Mouse (Mus musculus): ENCODE results near the gene Rbm6. TPM values are rescaled to one million over a fixed set of nuclear protein-coding genes. Genes with fewer than 3 reads are reported as not detected.
A peak's percentile ranks its signal among the peaks of the same experiment; 100 is the strongest.

The Rbm6 gene
- polyA plus RNA-seq, 1 experiment from 2014 or later, result 91.1 TPM

DNA sequence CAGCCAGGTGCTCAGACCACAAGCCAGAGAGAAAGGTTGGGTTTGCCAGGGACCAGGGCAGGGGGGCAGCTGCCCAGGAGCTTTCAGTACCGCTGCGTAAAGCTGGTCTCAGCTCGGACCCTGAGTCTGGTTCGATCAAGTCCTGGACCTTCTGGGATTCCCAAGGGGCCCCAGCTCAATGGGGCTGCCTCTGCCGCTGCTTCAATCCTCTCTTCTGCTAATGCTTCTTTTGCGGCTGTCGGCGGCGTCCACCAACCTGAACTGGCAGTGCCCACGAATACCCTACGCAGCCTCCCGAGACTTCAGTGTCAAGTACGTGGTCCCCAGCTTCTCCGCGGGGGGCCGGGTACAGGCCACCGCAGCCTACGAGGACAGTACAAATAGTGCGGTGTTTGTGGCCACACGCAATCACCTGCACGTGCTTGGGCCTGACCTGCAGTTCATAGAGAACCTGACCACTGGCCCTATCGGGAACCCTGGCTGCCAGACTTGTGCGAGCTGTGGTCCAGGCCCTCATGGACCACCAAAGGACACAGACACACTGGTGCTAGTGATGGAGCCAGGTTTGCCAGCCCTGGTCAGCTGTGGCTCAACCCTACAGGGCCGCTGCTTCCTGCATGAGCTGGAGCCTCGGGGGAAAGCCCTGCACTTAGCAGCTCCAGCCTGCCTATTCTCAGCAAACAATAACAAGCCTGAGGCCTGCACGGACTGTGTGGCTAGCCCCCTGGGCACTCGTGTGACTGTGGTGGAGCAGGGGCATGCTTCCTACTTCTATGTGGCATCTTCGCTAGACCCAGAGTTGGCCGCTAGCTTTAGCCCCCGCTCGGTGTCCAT, 34.1 kb upstream of the Rbm6 start:
- Histone ChIP-seq H3K9me3 (ENCODE audit: control insufficient read depth, low read length) (no peaks in the 10 kb centered on the region), H3K4me1 (ENCODE audit: control insufficient read depth, insufficient read depth, low read length) (peaks cover 20% of the 10 kb centered on the region), H3K27me3 (ENCODE audit: control insufficient read depth, insufficient read depth, low read length) (no peaks in the 10 kb centered on the region), H3K36me3 (ENCODE audit: control insufficient read depth, insufficient read depth, low read length) (no peaks in the 10 kb centered on the region), H3K9ac (ENCODE audit: low read length) (peak overlapping the region; percentile 56), H3K4me2 (ENCODE audit: low read depth, severe bottlenecking) (peak overlapping the region; percentile 72), H3K27ac (replicated peaks; ENCODE audit: low read depth, low read length) (no peak overlapping the region), H3K4me3 (ENCODE audit: low read depth, low read length) (peak overlapping the region; percentile 31)
- peak; percentile 38 for DNase-seq (ENCODE audit: low spot score)
- WGBS, result 46% methylated on average over 31 of the region's 31 CpGs
- 0 out of 2 replicates have a peak, but pooled peaks have one; percentile 0 for ATAC-seq (ENCODE audit: insufficient number of reproducible peaks, low FRiP score, low TSS enrichment, low read depth)

- H3K27ac ChIP-seq (replicated peaks; ENCODE audit: low read depth, low read length), result no peak within 1 kb of the TSS
Observed at GRCm38 (mm10) chr9:107906252-107906966, 33.4 kb upstream of the Rbm6 start, which contains the start of gene Mst1r. Gene Mst1r (plus strand): TSS chr9:107906873.

DNA sequence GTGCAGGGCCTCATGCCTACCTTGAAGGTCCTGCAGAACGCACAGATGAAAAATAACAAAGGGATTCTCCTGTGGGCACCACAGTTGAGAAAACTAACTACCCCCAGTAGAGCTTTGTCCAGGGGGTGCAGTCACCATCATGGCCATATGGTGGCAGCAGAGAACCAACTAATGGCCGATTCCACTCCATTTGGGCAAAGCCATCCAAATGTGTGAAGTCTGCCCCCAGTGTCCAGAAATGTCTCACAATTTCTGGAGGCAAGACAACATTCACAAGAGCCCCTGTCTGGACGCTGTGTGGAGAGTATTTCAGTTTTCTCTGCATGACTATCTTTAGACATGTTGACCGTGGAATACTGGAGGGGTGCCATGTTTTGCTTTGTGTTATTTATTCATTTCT, 31.7 kb upstream of the Rbm6 start:
- H3K27ac ChIP-seq (replicated peaks; ENCODE audit: low read depth, low read length), result no peak overlapping the region
- H3K4me1 ChIP-seq (ENCODE audit: control insufficient read depth, insufficient read depth, low read length), result peaks cover 27% of the 10 kb centered on the region
- 12% methylated on average over 4 of the region's 4 CpGs for WGBS

More at GRCm38 (mm10) chr9:107906252-107906966, 33.4 kb upstream of the Rbm6 start, which contains the start of gene Mst1r:
- WGBS, result 19% methylated on average over 19 of the region's 19 CpGs
- peak; percentile 85 for DNase-seq (ENCODE audit: low spot score)
- Histone ChIP-seq H3K9ac (ENCODE audit: low read length) (peak within 1 kb of the TSS; percentile 56), H3K27me3 (ENCODE audit: control insufficient read depth, insufficient read depth, low read length) (0 out of 2 replicates have a peak, but pooled peaks cover 2% of the 10 kb centered on the region), H3K36me3 (ENCODE audit: control insufficient read depth, insufficient read depth, low read length) (no peaks in the 10 kb centered on the region), H3K9me3 (ENCODE audit: control insufficient read depth, low read length) (no peaks in the 10 kb centered on the region), H3K4me2 (ENCODE audit: low read depth, severe bottlenecking) (peak within 1 kb of the TSS; percentile 72), H3K4me1 (ENCODE audit: control insufficient read depth, insufficient read depth, low read length) (peaks cover 22% of the 10 kb centered on the region), H3K4me3 (ENCODE audit: low read depth, low read length) (peak within 1 kb of the TSS; percentile 31)
- peak; percentile 69; the same call in 1 of the 2 replicates for ATAC-seq (ENCODE audit: insufficient number of reproducible peaks, low FRiP score, low TSS enrichment, low read depth)

GRCm38 (mm10) chr9:107901627-107901914, 28.5 kb upstream of the Rbm6 start:
- H3K4me3 ChIP-seq (ENCODE audit: low read depth, low read length), result peak overlapping the region; percentile 31
- H3K9ac ChIP-seq (ENCODE audit: low read length), result no peak overlapping the region
- DNase-seq (ENCODE audit: low spot score) (no peak), ATAC-seq (ENCODE audit: insufficient number of reproducible peaks, low FRiP score, low TSS enrichment, low read depth) (peak; percentile 31; the same call in 1 of the 2 replicates)
- H3K4me1 ChIP-seq (ENCODE audit: control insufficient read depth, insufficient read depth, low read length), result peaks cover 14% of the 10 kb centered on the region
- peaks cover 14% of the 10 kb centered on the region; the same call in 1 of the 2 replicates for H3K27me3 ChIP-seq (ENCODE audit: control insufficient read depth, insufficient read depth, low read length)
- 11% methylated on average over 17 of the region's 17 CpGs for WGBS
- H3K9me3 ChIP-seq (ENCODE audit: control insufficient read depth, low read length), result no peaks in the 10 kb centered on the region
- H3K36me3 ChIP-seq (ENCODE audit: control insufficient read depth, insufficient read depth, low read length), result no peaks in the 10 kb centered on the region; the same call in 1 of the 2 replicates
- no peak overlapping the region for H3K27ac ChIP-seq (replicated peaks; ENCODE audit: low read depth, low read length)
- H3K4me2 ChIP-seq (ENCODE audit: low read depth, severe bottlenecking), result peak overlapping the region; percentile 83

More for the DNA sequence above, 31.7 kb upstream of the Rbm6 start:
- no peak overlapping the region for H3K9ac ChIP-seq (ENCODE audit: low read length)
- no peak overlapping the region for H3K4me2 ChIP-seq (ENCODE audit: low read depth, severe bottlenecking)
- no peaks in the 10 kb centered on the region for H3K9me3 ChIP-seq (ENCODE audit: control insufficient read depth, low read length)
- peaks cover 14% of the 10 kb centered on the region; the same call in 1 of the 2 replicates for H3K27me3 ChIP-seq (ENCODE audit: control insufficient read depth, insufficient read depth, low read length)
- no peaks in the 10 kb centered on the region; the same call in 1 of the 2 replicates for H3K36me3 ChIP-seq (ENCODE audit: control insufficient read depth, insufficient read depth, low read length)
- DNase-seq (ENCODE audit: low spot score), result peak; percentile 96
- H3K4me3 ChIP-seq (ENCODE audit: low read depth, low read length), result no peak overlapping the region
- 0 out of 2 replicates have a peak, but pooled peaks have one; percentile 18 for ATAC-seq (ENCODE audit: insufficient number of reproducible peaks, low FRiP score, low TSS enrichment, low read depth)

- peak overlapping the region; percentile 31 for H3K4me3 ChIP-seq (ENCODE audit: low read depth, low read length)
- DNase-seq (ENCODE audit: low spot score) (peak; percentile 90), ATAC-seq (ENCODE audit: insufficient number of reproducible peaks, low FRiP score, low TSS enrichment, low read depth) (no peak)
- H3K4me1 ChIP-seq (ENCODE audit: control insufficient read depth, insufficient read depth, low read length), result peaks cover 9% of the 10 kb centered on the region
- H3K4me2 ChIP-seq (ENCODE audit: low read depth, severe bottlenecking), result peak overlapping the region; percentile 83
- H3K9ac ChIP-seq (ENCODE audit: low read length), result peak overlapping the region; percentile 59
- 4% methylated on average over 44 of the region's 44 CpGs for WGBS
- H3K27ac ChIP-seq (replicated peaks; ENCODE audit: low read depth, low read length), result no peak overlapping the region
- no peaks in the 10 kb centered on the region; the same call in 1 of the 2 replicates for H3K36me3 ChIP-seq (ENCODE audit: control insufficient read depth, insufficient read depth, low read length)
- H3K9me3 ChIP-seq (ENCODE audit: control insufficient read depth, low read length), result no peaks in the 10 kb centered on the region
- H3K27me3 ChIP-seq (ENCODE audit: control insufficient read depth, insufficient read depth, low read length), result peaks cover 14% of the 10 kb centered on the region; the same call in 1 of the 2 replicates
Observed at GRCm38 (mm10) chr9:107900840-107901626, 28.0 kb upstream of the Rbm6 start.

- H3K4me3 ChIP-seq (ENCODE audit: low read depth, low read length), result no peak overlapping the region
- peaks cover 8% of the 10 kb centered on the region; the same call in 1 of the 2 replicates for H3K4me1 ChIP-seq (ENCODE audit: control insufficient read depth, insufficient read depth, low read length)
- no peak overlapping the region for H3K27ac ChIP-seq (replicated peaks; ENCODE audit: low read depth, low read length)
- no peak for ATAC-seq (ENCODE audit: insufficient number of reproducible peaks, low FRiP score, low TSS enrichment, low read depth)
- DNase-seq (ENCODE audit: low spot score), result no peak
- peaks cover 14% of the 10 kb centered on the region; the same call in 1 of the 2 replicates for H3K27me3 ChIP-seq (ENCODE audit: control insufficient read depth, insufficient read depth, low read length)
- H3K9ac ChIP-seq (ENCODE audit: low read length), result no peak overlapping the region
- no peak overlapping the region for H3K4me2 ChIP-seq (ENCODE audit: low read depth, severe bottlenecking)
- H3K36me3 ChIP-seq (ENCODE audit: control insufficient read depth, insufficient read depth, low read length), result no peaks in the 10 kb centered on the region; the same call in 1 of the 2 replicates
- WGBS, result 75% methylated on average over 12 of the region's 12 CpGs
- no peaks in the 10 kb centered on the region for H3K9me3 ChIP-seq (ENCODE audit: control insufficient read depth, low read length)
Observed at GRCm38 (mm10) chr9:107899855-107900254, 26.8 kb upstream of the Rbm6 start.

- 82% methylated on average over 10 of the region's 10 CpGs for WGBS
- no peak for ATAC-seq (ENCODE audit: insufficient number of reproducible peaks, low FRiP score, low TSS enrichment, low read depth)
Observed at GRCm38 (mm10) chr9:107898563-107898962, 25.5 kb upstream of the Rbm6 start.

More at GRCm38 (mm10) chr9:107898563-107898962, 25.5 kb upstream of the Rbm6 start:
- Histone ChIP-seq H3K36me3 (ENCODE audit: control insufficient read depth, insufficient read depth, low read length) (no peaks in the 10 kb centered on the region; the same call in 1 of the 2 replicates), H3K27ac (replicated peaks; ENCODE audit: low read depth, low read length) (no peak overlapping the region), H3K4me1 (ENCODE audit: control insufficient read depth, insufficient read depth, low read length) (peaks cover 8% of the 10 kb centered on the region; the same call in 1 of the 2 replicates), H3K9ac (ENCODE audit: low read length) (no peak overlapping the region), H3K4me2 (ENCODE audit: low read depth, severe bottlenecking) (no peak overlapping the region), H3K4me3 (ENCODE audit: low read depth, low read length) (no peak overlapping the region), H3K9me3 (ENCODE audit: control insufficient read depth, low read length) (no peaks in the 10 kb centered on the region), H3K27me3 (ENCODE audit: control insufficient read depth, insufficient read depth, low read length) (peaks cover 14% of the 10 kb centered on the region; the same call in 1 of the 2 replicates)
- DNase-seq (ENCODE audit: low spot score), result no peak

All from limb, embryonic 11.5 days (tissue).